Mouse (Mus musculus): ENCODE data around the gene Rspry1. TPM values are rescaled to one million over a fixed set of nuclear protein-coding genes. Genes with fewer than 3 reads are reported as not detected.

Gene Rspry1
- polyA plus RNA-seq, 1 experiment from 2014 or later: 56.6 TPM

Other genes starting within 250 kb of the Rspry1 start
- gene Herpud1, start 215.5 kb upstream of the Rspry1 start, polyA plus RNA-seq (2015; fragmentation: Nextera tagmentation; extraction: Ambion mirVana): 58.2 and 60.0 TPM in 2 replicates
- 0.27 and 0.28 TPM in 2 replicates for gene Nlrc5, start 167.6 kb upstream of the Rspry1 start, polyA plus RNA-seq (2015; fragmentation: Nextera tagmentation; extraction: Ambion mirVana)
- gene Cpne2, start 68.9 kb upstream of the Rspry1 start, polyA plus RNA-seq (2015; fragmentation: Nextera tagmentation; extraction: Ambion mirVana): 9.8 and 12.3 TPM in 2 replicates
- 96.4 and 106 TPM in 2 replicates for gene Fam192a, start 60 bp downstream of the Rspry1 start, polyA plus RNA-seq (2015; fragmentation: Nextera tagmentation; extraction: Ambion mirVana)
- gene Arl2bp, start 64.7 kb downstream of the Rspry1 start, polyA plus RNA-seq (2015; fragmentation: Nextera tagmentation; extraction: Ambion mirVana): 238 and 256 TPM in 2 replicates
- gene Pllp, start 94.3 kb downstream of the Rspry1 start, polyA plus RNA-seq (2015; fragmentation: Nextera tagmentation; extraction: Ambion mirVana): 0.21 and 0.43 TPM in 2 replicates
- not detected in 2 replicates for gene Ccl22, start 143.7 kb downstream of the Rspry1 start, polyA plus RNA-seq (2015; fragmentation: Nextera tagmentation; extraction: Ambion mirVana)
- gene Cx3cl1, start 170.1 kb downstream of the Rspry1 start, polyA plus RNA-seq (2015; fragmentation: Nextera tagmentation; extraction: Ambion mirVana): 14.2 and 14.5 TPM in 2 replicates
- gene Ccl17, start 208.5 kb downstream of the Rspry1 start, polyA plus RNA-seq (2015; fragmentation: Nextera tagmentation; extraction: Ambion mirVana): 0.46 TPM in 1 of 2 replicates, not detected in the other
- gene Coq9, start 236.4 kb downstream of the Rspry1 start, polyA plus RNA-seq (2015; fragmentation: Nextera tagmentation; extraction: Ambion mirVana): 56.1 and 61.6 TPM in 2 replicates
- 202 and 203 TPM in 2 replicates for gene Ciapin1, start 236.4 kb downstream of the Rspry1 start, polyA plus RNA-seq (2015; fragmentation: Nextera tagmentation; extraction: Ambion mirVana)

All from midbrain, embryonic 13.5 days (tissue).